Mouse (Mus musculus): ENCODE results near the gene Wnt9a.
"Not testable (repeated sequence)": the region's sequence is repeated elsewhere in the genome, so short reads cannot be mapped to it uniquely, and the experiment has no call there.

The Wnt9a gene

GRCm38 (mm10) chr11:59335150-59335549, 28.4 kb downstream of the Wnt9a start:
- no peak for DNase-seq (ENCODE audit: extremely low spot score, low spot score)

GRCm38 (mm10) chr11:59335942-59336341, 29.2 kb downstream of the Wnt9a start:
- DNase-seq (ENCODE audit: extremely low spot score, low spot score), result no peak

- DNase-seq (ENCODE audit: extremely low spot score, low spot score), result no peak
Observed at GRCm38 (mm10) chr11:59336381-59336780, 29.7 kb downstream of the Wnt9a start.

GRCm38 (mm10) chr11:59337955-59338735, 31.4 kb downstream of the Wnt9a start:
- DNase-seq (ENCODE audit: extremely low spot score, low spot score), result no peak

- DNase-seq (ENCODE audit: extremely low spot score, low spot score), result no peak
Observed at GRCm38 (mm10) chr11:59338736-59339120, 32.0 kb downstream of the Wnt9a start.

- no peak for DNase-seq (ENCODE audit: extremely low spot score, low spot score)
Observed at GRCm38 (mm10) chr11:59342956-59343355, 36.2 kb downstream of the Wnt9a start.

GRCm38 (mm10) chr11:59346166-59346910, 39.6 kb downstream of the Wnt9a start:
- no peak for DNase-seq (ENCODE audit: extremely low spot score, low spot score)

- no peak for DNase-seq (ENCODE audit: extremely low spot score, low spot score)
Observed at GRCm38 (mm10) chr11:59350326-59350725, 43.6 kb downstream of the Wnt9a start.

- no peak for DNase-seq (ENCODE audit: extremely low spot score, low spot score)
Observed at GRCm38 (mm10) chr11:59354793-59355192, 48.1 kb downstream of the Wnt9a start.

GRCm38 (mm10) chr11:59356874-59357289, 50.2 kb downstream of the Wnt9a start:
- DNase-seq (ENCODE audit: extremely low spot score, low spot score), result peak; percentile 35

- no peak for DNase-seq (ENCODE audit: extremely low spot score, low spot score)
Observed at GRCm38 (mm10) chr11:59361291-59361690, 54.6 kb downstream of the Wnt9a start.

- DNase-seq (ENCODE audit: extremely low spot score, low spot score), result no peak
Observed at GRCm38 (mm10) chr11:59364007-59364406, 57.3 kb downstream of the Wnt9a start.

- DNase-seq (ENCODE audit: extremely low spot score, low spot score), result no peak
Observed at GRCm38 (mm10) chr11:59364417-59364816, 57.7 kb downstream of the Wnt9a start.

- DNase-seq (ENCODE audit: extremely low spot score, low spot score), result no peak
Observed at GRCm38 (mm10) chr11:59366031-59366430, 59.3 kb downstream of the Wnt9a start.

- DNase-seq (ENCODE audit: extremely low spot score, low spot score), result peak; percentile 40
Observed at GRCm38 (mm10) chr11:59366633-59367032, 59.9 kb downstream of the Wnt9a start.

GRCm38 (mm10) chr11:59367955-59368354, 61.2 kb downstream of the Wnt9a start:
- DNase-seq (ENCODE audit: extremely low spot score, low spot score), result not testable (repeated sequence)

GRCm38 (mm10) chr11:59369848-59370247, 63.1 kb downstream of the Wnt9a start:
- no peak for DNase-seq (ENCODE audit: extremely low spot score, low spot score)

- DNase-seq (ENCODE audit: extremely low spot score, low spot score), result no peak
Observed at GRCm38 (mm10) chr11:59375475-59375874, 68.7 kb downstream of the Wnt9a start, which contains the start of gene Prss38. TSS of gene Prss38 (minus strand) at chr11:59375657.

GRCm38 (mm10) chr11:59377999-59378398, 71.3 kb downstream of the Wnt9a start:
- DNase-seq (ENCODE audit: extremely low spot score, low spot score), result no peak

GRCm38 (mm10) chr11:59379547-59379946, 72.8 kb downstream of the Wnt9a start:
- no peak for DNase-seq (ENCODE audit: extremely low spot score, low spot score)

Data from neural tube, embryonic 10.5 days (tissue).